Mouse (Mus musculus) olfactory bulb, adult 2 months (tissue): ENCODE results near the gene Mcm6. TPM values are rescaled to one million over a fixed set of nuclear protein-coding genes. Genes with fewer than 3 reads are reported as not detected.
"Not testable (repeated sequence)": the region's sequence is repeated elsewhere in the genome, so short reads cannot be mapped to it uniquely, and the experiment has no call there.

ENCODE experiments used
- H3K27ac ChIP-seq: fragments of 200-500 bp; 2 replicates; pipeline ENCODE4 v1.5.1; 2012; ENCODE audit warnings: low read depth, low read length; ENCODE audit not compliant: insufficient read depth
- H3K4me1 ChIP-seq: fragments of 200-500 bp; 2 replicates; pipeline ENCODE4 v1.6.1; 2012; ENCODE audit warnings: low read length; ENCODE audit not compliant: control insufficient read depth, insufficient read depth
- H3K4me3 ChIP-seq: fragments of 200-500 bp; 2 replicates; pipeline ENCODE4 v1.5.1; 2012; ENCODE audit warnings: mild to moderate bottlenecking, low read depth, low read length, moderate library complexity; ENCODE audit not compliant: insufficient read depth
- CTCF ChIP-seq: fragments of 200-500 bp; IDR thresholded peaks from 2 replicates; pipeline ENCODE4 v1.5.1; 2012; ENCODE audit warnings: low read depth, mild to moderate bottlenecking, low read length, moderate library complexity; ENCODE audit not compliant: insufficient read depth
- POLR2A ChIP-seq: fragments of 200-500 bp; IDR thresholded peaks from 2 replicates; pipeline ENCODE4 v1.6.1; 2012; ENCODE audit warnings: mild to moderate bottlenecking, low read depth, low read length, moderate library complexity; ENCODE audit not compliant: insufficient read depth
- WGBS: fragments of 180-500 bp; shearing (Covaris S2); methylation state at CpG from one replicate; pipeline ENCODE4 v1.1.7; 2018; 5-methylcytosine and 5-hydroxymethylcytosine counted together
- polyA plus RNA-seq: library from polyadenylated mRNA; stranded (reverse); fragments of >200 nt; gene quantifications from 2 replicates; pipeline ENCODE4 v1.2.4, GENCODE M21; 2012; ENCODE audit warnings: low replicate concordance; ENCODE audit not compliant: missing spikeins, insufficient read depth, insufficient read length

The Mcm6 gene
- polyA plus RNA-seq, 1 experiment: not detected

DNA sequence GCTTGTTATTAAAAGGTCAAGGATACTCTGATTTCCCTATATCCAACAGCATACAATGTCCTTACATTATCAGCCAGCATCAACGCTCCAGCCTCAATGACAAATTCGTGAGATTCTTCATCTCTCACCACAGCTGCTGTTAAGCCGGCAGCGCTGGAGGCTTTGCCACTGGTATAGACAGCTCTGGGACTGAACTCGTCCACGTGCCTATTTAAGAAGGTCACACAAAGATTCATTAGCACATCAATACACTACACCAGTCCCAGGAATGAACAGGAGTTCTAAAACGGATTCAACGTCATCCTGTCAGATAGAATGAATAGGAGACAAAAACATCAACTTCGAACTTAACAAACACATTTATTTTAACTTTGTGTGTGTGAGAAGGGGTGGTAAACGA is 15.2 kb downstream of the Mcm6 start:
- 43% methylated on average over 10 of the region's 10 CpGs for WGBS
- no peaks in the 10 kb centered on the region for H3K4me1 ChIP-seq
- no peak overlapping the region for H3K4me3 ChIP-seq
- TF ChIP-seq CTCF (no peak), POLR2A (no peak)
- no peak overlapping the region for H3K27ac ChIP-seq

- WGBS: 95% methylated on average over 13 of the region's 13 CpGs
- Histone ChIP-seq H3K4me3 (no peak overlapping the region), H3K27ac (no peak overlapping the region), H3K4me1 (no peaks in the 10 kb centered on the region)
- TF ChIP-seq POLR2A (no peak), CTCF (no peak)
Measured at GRCm38 (mm10) chr1:128337708-128338320, 21.6 kb downstream of the Mcm6 start.

- TF ChIP-seq POLR2A (no peak), CTCF (no peak)
- Histone ChIP-seq H3K27ac (no peak overlapping the region), H3K4me3 (no peak overlapping the region), H3K4me1 (no peaks in the 10 kb centered on the region)
- WGBS: 94% methylated on average over 1 of the region's 1 CpGs
Measured at GRCm38 (mm10) chr1:128330313-128330712, 29.2 kb downstream of the Mcm6 start.

DNA sequence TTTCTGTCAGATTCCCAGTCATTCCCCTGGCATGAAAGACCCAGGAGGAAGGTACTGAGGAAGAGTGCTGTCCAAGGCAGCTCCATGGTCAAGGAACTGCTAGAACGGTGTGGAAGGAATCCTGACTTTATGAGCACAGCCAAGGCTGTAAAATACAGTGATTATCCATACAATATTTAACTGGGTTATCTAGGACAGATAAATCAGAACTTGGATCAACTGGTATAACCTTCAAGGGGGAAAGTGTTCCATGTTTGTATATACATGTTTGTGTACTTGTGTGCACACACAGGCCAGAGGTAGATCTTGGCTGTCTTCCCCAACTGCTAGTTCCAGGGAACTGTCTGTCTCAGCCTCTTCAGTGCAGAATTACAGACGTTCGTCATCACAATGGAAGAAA is 31.2 kb downstream of the Mcm6 start, which contains the start of gene Lct:
Gene Lct, minus strand, starts transcription at position 101 of the 400 bp plus-strand sequence.
- Histone ChIP-seq H3K4me3 (no peak within 1 kb of the TSS), H3K27ac (no peak within 1 kb of the TSS), H3K4me1 (no peaks in the 10 kb centered on the region)
- WGBS: 77% methylated on average over 3 of the region's 3 CpGs
- TF ChIP-seq CTCF: no peak
- TF ChIP-seq POLR2A: no peak

- H3K27ac ChIP-seq: no peak overlapping the region
- H3K4me3 ChIP-seq: no peak overlapping the region
- no peak for TF ChIP-seq POLR2A
- no peak for TF ChIP-seq CTCF
- WGBS: 96% methylated on average over 1 of the region's 1 CpGs
- no peaks in the 10 kb centered on the region for H3K4me1 ChIP-seq
Measured at GRCm38 (mm10) chr1:128327165-128327564, 32.3 kb downstream of the Mcm6 start.

DNA sequence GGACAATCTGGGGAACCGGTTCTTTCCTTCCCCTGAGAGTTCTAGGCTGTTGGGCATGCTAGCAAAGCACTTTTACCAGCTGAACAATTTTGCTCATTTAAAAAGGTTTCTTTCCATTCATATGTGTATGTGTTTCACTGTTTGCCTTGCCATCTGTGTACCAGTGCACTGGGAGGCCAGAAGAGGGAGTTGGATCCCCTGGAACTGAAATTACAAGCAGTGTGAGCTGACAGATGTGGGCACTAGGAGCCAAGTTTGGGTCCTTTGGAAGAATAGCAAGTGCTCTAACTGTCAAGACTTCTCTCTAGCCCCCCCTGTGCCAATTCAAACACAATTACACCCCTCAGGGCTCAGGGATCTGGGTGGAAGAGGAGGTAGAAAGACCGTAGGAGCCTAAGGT is 34.7 kb downstream of the Mcm6 start:
- no peak overlapping the region for H3K4me3 ChIP-seq
- WGBS: 88% methylated on average over 2 of the region's 2 CpGs
- TF ChIP-seq CTCF (no peak), POLR2A (no peak)
- H3K27ac ChIP-seq: no peak overlapping the region
- no peaks in the 10 kb centered on the region for H3K4me1 ChIP-seq

DNA sequence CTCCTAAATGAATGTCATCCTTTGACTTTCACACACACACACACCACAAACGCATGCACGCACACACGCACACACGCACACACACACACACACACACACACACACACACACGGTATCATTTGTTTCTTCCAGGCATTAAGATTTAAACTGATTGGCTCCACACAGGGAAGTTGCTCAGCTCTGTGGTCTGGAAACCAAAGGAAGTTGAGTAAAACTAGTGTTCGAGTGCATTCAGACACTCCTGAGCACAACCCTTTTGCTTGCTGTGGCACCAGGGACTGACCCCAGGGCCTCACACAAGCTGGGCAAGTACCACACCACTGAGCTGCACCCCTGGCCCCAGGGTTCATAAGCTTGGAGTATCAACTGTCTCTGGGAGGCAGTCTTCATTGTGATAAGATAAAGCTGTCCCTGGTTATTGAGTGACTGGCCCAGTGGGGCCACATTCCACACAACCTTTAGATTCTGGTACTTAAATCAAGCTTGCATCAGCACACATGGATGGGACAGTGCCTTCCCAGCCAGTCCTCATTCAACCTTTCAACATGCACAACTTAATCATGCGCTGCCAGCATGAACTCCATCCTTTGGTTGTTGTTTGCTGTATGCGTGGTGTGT is 36.3 kb downstream of the Mcm6 start:
- TF ChIP-seq CTCF (no peak), POLR2A (no peak)
- Histone ChIP-seq H3K4me3 (no peak overlapping the region), H3K27ac (no peak overlapping the region), H3K4me1 (no peaks in the 10 kb centered on the region)
- 91% methylated on average over 8 of the region's 8 CpGs for WGBS

GRCm38 (mm10) chr1:128319266-128319665 is 40.2 kb downstream of the Mcm6 start:
- H3K4me1 ChIP-seq, H3K27ac ChIP-seq, H3K4me3 ChIP-seq: not testable (repeated sequence)
- 91% methylated on average over 6 of the region's 6 CpGs for WGBS

GRCm38 (mm10) chr1:128314665-128315064 is 44.8 kb downstream of the Mcm6 start:
- H3K4me1 ChIP-seq: no peaks in the 10 kb centered on the region
- 78% methylated on average over 4 of the region's 4 CpGs for WGBS
- TF ChIP-seq CTCF (no peak), POLR2A (no peak)
- no peak overlapping the region for H3K4me3 ChIP-seq
- H3K27ac ChIP-seq: no peak overlapping the region

DNA sequence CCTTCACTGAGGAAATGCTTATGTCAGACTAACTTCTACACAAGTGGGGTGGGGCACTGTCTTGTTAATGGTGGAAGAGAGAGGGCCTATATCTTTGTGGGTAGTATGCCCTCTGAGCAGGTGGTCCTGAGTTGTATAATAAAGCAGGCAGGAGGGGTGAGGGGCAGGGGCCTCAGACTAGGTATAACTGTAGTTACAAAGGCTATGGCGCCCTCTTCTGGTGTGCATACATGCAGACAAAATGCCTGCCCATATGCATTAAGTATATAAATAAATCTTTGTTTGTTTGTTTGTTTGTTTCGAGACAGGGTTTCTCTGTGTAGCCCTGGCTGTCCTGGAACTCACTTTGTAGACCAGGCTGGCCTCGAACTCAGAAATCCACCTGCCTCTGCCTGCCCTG is 50.4 kb downstream of the Mcm6 start:
- Histone ChIP-seq H3K4me3 (no peak overlapping the region), H3K4me1 (peaks cover 2% of the 10 kb centered on the region), H3K27ac (no peak overlapping the region)
- TF ChIP-seq POLR2A: no peak
- no peak for TF ChIP-seq CTCF
- 74% methylated on average over 3 of the region's 3 CpGs for WGBS
